Mouse (Mus musculus): ENCODE data around the gene Bod1l. TPM values are rescaled to one million over a fixed set of nuclear protein-coding genes. Genes with fewer than 3 reads are reported as not detected.

Bod1l gene
- polyA plus RNA-seq, 1 experiment from 2014 or later: 24.9 TPM

GRCm38 (mm10) chr5:41756396-41756795 lies 87.7 kb downstream of the Bod1l start:
- no peaks in the 10 kb centered on the region for H3K36me3 ChIP-seq
- H3K4me2 ChIP-seq (replicated peaks): no peak overlapping the region
- H3K4me3 ChIP-seq (replicated peaks): no peak overlapping the region
- H3K27ac ChIP-seq (replicated peaks): no peak overlapping the region
- no peak overlapping the region for H3K9ac ChIP-seq
- WGBS: 5% methylated on average over 4 of the region's 4 CpGs
- H3K27me3 ChIP-seq: peaks cover 96% of the 10 kb centered on the region
- no peak for ATAC-seq (ENCODE audit: insufficient number of reproducible peaks, low FRiP score, low TSS enrichment, low read depth)
- peaks cover 5% of the 10 kb centered on the region; the same call in 1 of the 2 replicates for H3K4me1 ChIP-seq
- no peaks in the 10 kb centered on the region for H3K9me3 ChIP-seq (replicated peaks)

GRCm38 (mm10) chr5:41755373-41755960 lies 88.6 kb downstream of the Bod1l start:
- Histone ChIP-seq H3K27ac (replicated peaks) (no peak overlapping the region), H3K36me3 (no peaks in the 10 kb centered on the region), H3K4me1 (0 out of 2 replicates have a peak, but pooled peaks cover 4% of the 10 kb centered on the region), H3K27me3 (peaks cover 98% of the 10 kb centered on the region), H3K4me3 (replicated peaks) (no peak overlapping the region), H3K9me3 (replicated peaks) (no peaks in the 10 kb centered on the region), H3K9ac (no peak overlapping the region), H3K4me2 (replicated peaks) (no peak overlapping the region)
- WGBS: 2% methylated on average over 23 of the region's 23 CpGs
- ATAC-seq (ENCODE audit: insufficient number of reproducible peaks, low FRiP score, low TSS enrichment, low read depth): no peak

GRCm38 (mm10) chr5:41754836-41755235 lies 89.3 kb downstream of the Bod1l start:
- H3K36me3 ChIP-seq: no peaks in the 10 kb centered on the region
- no peak overlapping the region for H3K9ac ChIP-seq
- H3K27me3 ChIP-seq: peaks cover 98% of the 10 kb centered on the region
- no peak for ATAC-seq (ENCODE audit: insufficient number of reproducible peaks, low FRiP score, low TSS enrichment, low read depth)
- H3K4me3 ChIP-seq (replicated peaks): no peak overlapping the region
- H3K9me3 ChIP-seq (replicated peaks): no peaks in the 10 kb centered on the region
- H3K4me1 ChIP-seq: 0 out of 2 replicates have a peak, but pooled peaks cover 4% of the 10 kb centered on the region
- H3K4me2 ChIP-seq (replicated peaks): no peak overlapping the region
- no peak overlapping the region for H3K27ac ChIP-seq (replicated peaks)
- under 1% methylated on average over 16 of the region's 16 CpGs for WGBS

- Histone ChIP-seq H3K4me2 (replicated peaks) (no peak overlapping the region), H3K36me3 (no peaks in the 10 kb centered on the region), H3K4me3 (replicated peaks) (no peak overlapping the region), H3K27ac (replicated peaks) (no peak overlapping the region), H3K4me1 (0 out of 2 replicates have a peak, but pooled peaks cover 4% of the 10 kb centered on the region), H3K9me3 (replicated peaks) (no peaks in the 10 kb centered on the region), H3K9ac (no peak overlapping the region), H3K27me3 (peaks cover 99% of the 10 kb centered on the region)
- no peak for ATAC-seq (ENCODE audit: insufficient number of reproducible peaks, low FRiP score, low TSS enrichment, low read depth)
- 1% methylated on average over 17 of the region's 17 CpGs for WGBS
Observed at GRCm38 (mm10) chr5:41754226-41754775, 89.8 kb downstream of the Bod1l start.

DNA sequence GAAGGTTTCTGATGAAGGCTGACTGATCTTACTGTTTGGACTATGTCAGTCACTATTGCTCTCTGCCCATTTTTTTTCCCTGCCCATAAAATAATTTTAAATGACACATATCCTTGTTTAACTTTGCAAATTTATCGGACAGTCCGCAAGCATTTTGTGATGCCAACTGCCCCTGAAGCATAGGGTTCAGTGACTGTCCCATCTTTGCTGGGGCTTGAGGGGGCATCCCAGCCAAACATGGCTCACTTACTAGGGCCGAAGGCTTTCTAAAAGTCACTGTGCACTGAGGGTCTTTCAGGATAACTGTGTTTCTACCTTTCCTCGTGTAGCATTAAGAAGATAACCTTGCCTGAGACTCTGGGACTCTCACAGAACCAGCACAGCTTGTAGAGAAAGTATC lies 91.4 kb downstream of the Bod1l start:
- H3K27ac ChIP-seq (replicated peaks): no peak overlapping the region
- no peak overlapping the region for H3K9ac ChIP-seq
- no peaks in the 10 kb centered on the region for H3K9me3 ChIP-seq (replicated peaks)
- 0 out of 2 replicates have a peak, but pooled peaks cover 4% of the 10 kb centered on the region for H3K4me1 ChIP-seq
- 24% methylated on average over 4 of the region's 4 CpGs for WGBS
- H3K27me3 ChIP-seq: peaks cover 99% of the 10 kb centered on the region
- no peak overlapping the region for H3K4me3 ChIP-seq (replicated peaks)
- H3K4me2 ChIP-seq (replicated peaks): no peak overlapping the region
- H3K36me3 ChIP-seq: no peaks in the 10 kb centered on the region
- no peak for ATAC-seq (ENCODE audit: insufficient number of reproducible peaks, low FRiP score, low TSS enrichment, low read depth)

GRCm38 (mm10) chr5:41744898-41745780 lies 99.0 kb downstream of the Bod1l start:
- no peak overlapping the region for H3K4me3 ChIP-seq (replicated peaks)
- ATAC-seq (ENCODE audit: insufficient number of reproducible peaks, low FRiP score, low TSS enrichment, low read depth): no peak
- H3K9ac ChIP-seq: no peak overlapping the region
- no peaks in the 10 kb centered on the region for H3K9me3 ChIP-seq (replicated peaks)
- no peak overlapping the region for H3K27ac ChIP-seq (replicated peaks)
- peaks cover 69% of the 10 kb centered on the region for H3K27me3 ChIP-seq
- no peaks in the 10 kb centered on the region for H3K36me3 ChIP-seq
- WGBS: 4% methylated on average over 14 of the region's 15 CpGs
- H3K4me2 ChIP-seq (replicated peaks): no peak overlapping the region
- no peaks in the 10 kb centered on the region for H3K4me1 ChIP-seq

DNA sequence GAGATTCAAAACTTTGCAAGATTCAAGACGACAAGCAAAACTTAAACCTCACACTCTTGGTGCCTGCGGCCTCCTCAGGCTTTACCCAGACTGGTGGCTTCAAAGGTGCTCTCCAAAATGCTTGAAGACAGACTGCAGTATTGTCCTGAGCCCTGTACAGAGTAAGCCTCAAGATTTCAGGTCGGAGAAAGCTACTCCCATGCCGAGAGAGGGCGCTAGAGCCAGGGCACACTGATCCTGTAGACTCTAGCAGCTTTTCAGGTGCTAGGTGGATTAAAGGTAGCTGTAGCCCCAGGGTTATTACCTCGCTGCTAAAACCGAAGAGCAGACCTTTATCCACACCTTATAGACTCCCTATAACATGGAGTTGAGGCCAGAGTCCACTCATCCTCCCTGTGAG lies 99.9 kb downstream of the Bod1l start:
- H3K4me2 ChIP-seq (replicated peaks): no peak overlapping the region
- no peak overlapping the region for H3K4me3 ChIP-seq (replicated peaks)
- H3K9ac ChIP-seq: no peak overlapping the region
- H3K9me3 ChIP-seq (replicated peaks): no peaks in the 10 kb centered on the region
- 13% methylated on average over 7 of the region's 7 CpGs for WGBS
- no peak for ATAC-seq (ENCODE audit: insufficient number of reproducible peaks, low FRiP score, low TSS enrichment, low read depth)
- H3K4me1 ChIP-seq: no peaks in the 10 kb centered on the region
- H3K27ac ChIP-seq (replicated peaks): no peak overlapping the region
- peaks cover 60% of the 10 kb centered on the region for H3K27me3 ChIP-seq
- H3K36me3 ChIP-seq: no peaks in the 10 kb centered on the region

DNA sequence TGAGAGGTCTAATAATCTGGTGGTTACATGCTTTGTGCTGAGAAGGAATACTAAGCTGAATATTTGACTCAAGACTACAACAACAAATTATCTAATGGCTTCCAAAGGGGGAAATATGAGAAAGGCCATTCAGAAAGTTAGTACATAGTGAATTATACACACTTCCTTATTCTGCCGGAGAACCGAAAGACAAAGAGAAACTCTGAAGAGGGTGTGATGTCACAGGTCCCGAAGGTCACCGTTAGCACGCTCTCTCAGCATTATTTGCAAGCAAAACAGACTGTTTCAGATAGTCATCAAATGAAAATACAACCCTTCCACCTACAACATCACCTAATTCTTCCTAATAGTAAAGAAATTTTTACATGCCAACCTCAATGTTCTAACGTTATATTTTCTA lies 105.3 kb downstream of the Bod1l start:
- WGBS: 50% methylated on average over 6 of the region's 6 CpGs
- H3K27ac ChIP-seq (replicated peaks): no peak overlapping the region
- peaks cover 6% of the 10 kb centered on the region for H3K27me3 ChIP-seq

More for the DNA sequence above, 105.3 kb downstream of the Bod1l start:
- no peaks in the 10 kb centered on the region for H3K4me1 ChIP-seq
- ATAC-seq (ENCODE audit: insufficient number of reproducible peaks, low FRiP score, low TSS enrichment, low read depth): no peak
- no peaks in the 10 kb centered on the region for H3K9me3 ChIP-seq (replicated peaks)
- no peak overlapping the region for H3K4me3 ChIP-seq (replicated peaks)
- no peaks in the 10 kb centered on the region for H3K36me3 ChIP-seq
- no peak overlapping the region for H3K9ac ChIP-seq
- H3K4me2 ChIP-seq (replicated peaks): no peak overlapping the region

Small RNA genes within 50 kb of the gene (microRNA-seq; reads per million reads assigned to microRNA genes)
- gene Mir6414 (ENCODE audit: borderline number of aligned reads): not detected

Other genes starting within 250 kb of the Bod1l start
- 70.5 and 75.1 TPM in 2 replicates for gene Rab28, start 136.2 kb downstream of the Bod1l start, polyA plus RNA-seq (2015; fragmentation: Nextera tagmentation; extraction: Ambion mirVana)
- 0.18 and 0.36 TPM in 2 replicates for gene Nkx3-2, start 79.8 kb downstream of the Bod1l start, polyA plus RNA-seq (2015; fragmentation: Nextera tagmentation; extraction: Ambion mirVana)
- gene Gm16223, start 223.6 kb upstream of the Bod1l start, polyA plus RNA-seq (2015; fragmentation: Nextera tagmentation; extraction: Ambion mirVana): not detected in 2 replicates